Mouse (Mus musculus) adrenal gland, postnatal 4 days (tissue): ENCODE data around the gene Kcna1. TPM values are rescaled to one million over a fixed set of nuclear protein-coding genes. Genes with fewer than 3 reads are reported as not detected.

Source experiments
- DNase-seq, 2 experiments: peaks; one replicate each; pipeline ENCODE4 v3.0.0; 2021 to 2022; ENCODE audit warnings: low spot score in 2 of 2, mixed read lengths in 2 of 2
- total RNA-seq, 2 experiments: library from RNA; stranded (reverse); gene quantifications; 2 replicates each; pipeline ENCODE4 v1.2.3; 2021

Gene Kcna1
- total RNA-seq, 2 experiments from 2014 or later = 2.8 to 3.5 TPM

DNA sequence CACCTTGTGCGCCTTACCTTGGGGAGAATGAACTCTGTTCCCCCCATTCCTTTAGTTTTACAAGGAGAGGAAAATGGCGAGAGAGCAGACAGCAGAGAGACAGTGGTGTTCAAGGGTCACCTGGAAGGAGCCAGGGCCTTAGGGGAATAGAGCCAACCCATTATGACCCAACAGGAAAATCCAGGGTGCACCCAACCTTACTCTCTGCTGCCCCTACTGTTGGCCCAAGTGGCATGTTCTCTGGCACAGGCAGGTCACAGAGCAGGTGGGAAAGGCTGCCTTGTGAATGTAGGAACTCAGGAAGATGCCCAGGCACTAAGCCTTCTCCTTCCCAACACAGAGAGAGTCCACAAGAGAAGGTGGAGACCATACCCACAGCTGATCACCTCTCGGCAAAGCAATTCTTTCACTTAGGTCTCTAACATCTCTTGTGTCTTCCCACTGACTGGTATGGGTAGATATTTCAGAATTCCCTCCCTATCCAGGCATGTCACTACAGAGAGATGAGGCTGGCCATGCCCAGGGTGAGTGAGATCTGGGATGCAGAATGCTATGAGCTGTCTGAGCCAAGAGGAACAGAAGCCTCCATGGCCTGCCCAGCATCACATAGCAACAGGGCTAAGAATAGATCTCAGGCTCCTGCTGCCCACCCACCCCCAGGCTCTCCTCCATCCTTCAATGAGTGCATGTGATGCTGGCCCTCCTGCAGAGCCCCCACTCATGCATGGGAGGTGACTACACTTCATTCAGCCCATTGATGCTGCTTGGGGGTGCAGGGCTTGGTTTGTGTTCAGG lies 46.8 kb downstream of the Kcna1 start:
- DNase-seq = no peak

DNA sequence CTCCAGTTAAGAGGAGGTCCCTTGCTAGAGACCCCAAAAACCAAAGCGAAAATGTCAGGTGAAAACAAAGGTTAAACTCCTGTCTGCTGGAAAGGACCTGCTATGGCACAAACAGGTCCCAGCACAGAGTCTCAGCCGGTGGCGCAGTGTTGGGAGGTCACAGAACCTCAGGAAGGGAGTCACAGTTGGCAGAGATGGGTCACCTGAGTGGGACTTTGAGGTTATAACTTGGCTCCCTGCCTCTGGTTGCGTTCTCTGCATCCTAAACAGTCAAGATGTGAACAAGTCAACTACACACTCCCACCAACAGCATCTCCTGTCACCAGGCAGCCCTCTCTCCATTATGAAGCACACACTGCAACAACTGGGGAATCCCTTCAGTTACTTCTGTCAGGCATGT lies 48.4 kb downstream of the Kcna1 start:
- no peak for DNase-seq

DNA sequence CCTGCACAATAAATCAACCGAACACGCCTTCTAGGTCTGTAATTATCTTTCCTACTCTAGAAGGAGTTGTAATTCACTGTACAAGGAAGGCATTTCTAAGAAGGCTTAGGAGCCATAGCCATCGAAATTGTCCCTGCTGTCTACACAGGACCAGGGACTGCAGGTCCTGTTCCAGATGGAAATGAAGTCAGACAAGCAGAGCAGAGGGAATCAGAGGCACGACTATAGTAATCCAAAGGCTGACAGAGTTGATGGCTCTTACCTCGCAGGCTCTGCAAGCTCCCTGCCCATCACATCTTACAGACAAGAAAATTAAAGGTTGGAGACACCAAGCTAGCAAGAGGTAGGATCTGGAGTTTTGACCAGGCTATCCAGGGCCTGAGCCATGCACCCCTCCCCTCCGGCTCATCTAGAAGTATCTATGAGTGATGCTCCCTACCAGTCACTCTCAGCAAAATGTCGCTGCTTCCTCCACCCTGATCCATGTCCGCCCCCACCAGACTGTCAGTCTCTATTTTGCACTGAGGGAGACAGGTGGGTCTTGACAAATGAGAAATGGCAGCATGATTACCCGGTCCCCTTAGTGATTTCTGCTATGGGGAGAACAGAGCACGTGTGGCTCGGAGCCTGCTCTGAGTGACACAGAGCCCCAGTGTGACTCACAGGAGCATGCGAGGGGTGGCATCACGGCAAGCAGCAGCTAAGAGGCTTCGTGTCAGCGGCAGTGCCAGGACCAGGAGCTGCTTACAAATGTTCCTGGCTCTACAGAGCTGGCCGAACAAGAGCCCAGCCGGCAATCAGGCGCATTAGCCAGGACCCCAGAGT lies 50.2 kb downstream of the Kcna1 start:
- no peak for DNase-seq

DNA sequence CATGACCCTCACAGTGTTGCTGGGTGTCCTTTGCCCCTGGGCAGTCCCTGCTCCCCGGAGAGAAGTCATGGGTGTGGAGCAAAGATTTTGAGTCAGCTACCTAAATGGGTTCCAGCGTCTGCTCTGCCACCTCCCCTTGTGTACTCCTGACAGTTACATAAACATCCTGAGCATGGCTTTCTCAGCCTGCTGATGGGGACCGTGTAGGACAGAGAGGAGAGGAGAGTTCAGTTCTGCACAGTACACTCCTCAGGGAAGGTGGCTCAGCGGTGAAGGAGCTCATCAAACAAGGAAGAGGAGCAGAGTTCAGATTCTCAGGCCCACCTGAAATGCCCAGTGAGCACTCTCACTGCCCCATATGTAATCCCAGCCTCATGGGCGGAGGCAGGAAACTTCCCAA lies 51.1 kb downstream of the Kcna1 start:
- DNase-seq = no peak

DNA sequence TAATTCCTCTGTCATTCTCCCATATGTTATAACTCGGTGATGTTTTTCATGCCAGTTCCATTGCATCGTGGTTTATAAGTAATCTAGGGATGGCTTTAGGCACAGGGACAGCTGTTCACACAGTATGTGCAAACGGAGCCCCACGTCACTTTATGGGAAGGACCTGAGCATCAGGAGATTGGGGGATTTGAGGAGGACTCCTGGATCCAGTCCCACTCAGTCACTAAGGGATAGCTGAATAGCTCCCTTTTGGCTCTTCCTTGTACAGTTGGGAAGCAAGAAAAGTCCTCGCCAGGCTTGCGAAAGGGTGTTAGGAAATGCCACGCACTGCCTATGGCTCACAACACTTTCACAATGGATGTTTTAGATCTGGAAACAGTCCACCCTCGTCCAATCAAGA lies 51.8 kb downstream of the Kcna1 start:
- DNase-seq = no peak

DNA sequence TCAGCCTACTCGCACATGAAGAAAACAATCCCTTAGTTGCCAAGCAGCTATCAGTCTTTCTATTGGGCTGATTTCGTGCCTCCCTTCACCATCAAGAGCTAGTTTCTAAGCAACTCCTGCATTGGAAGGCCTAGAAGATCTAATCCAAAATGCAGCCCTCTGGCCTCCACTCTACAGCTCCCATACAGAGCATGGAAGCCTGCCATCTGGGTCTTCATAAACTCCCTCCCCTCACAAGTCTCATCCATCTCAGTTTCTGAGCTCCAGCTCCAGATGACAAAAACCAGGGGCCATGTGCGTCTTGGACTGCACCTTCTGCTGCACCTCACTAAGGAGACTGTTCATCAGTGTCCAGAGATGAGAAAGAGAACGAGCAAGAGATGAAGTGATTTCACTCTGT lies 52.8 kb downstream of the Kcna1 start:
- no peak for DNase-seq

Other genes with a start within 250 kb of the Kcna1 start
- gene Kcna5, start 111.0 kb downstream of the Kcna1 start, total RNA-seq = 1 to 10 TPM; 6.3 to 6.8 TPM
- gene Kcna6, start 94.3 kb upstream of the Kcna1 start, total RNA-seq = 1 to 10 TPM; 7.3 to 7.6 TPM
- 100 to 1,000 TPM; 176 to 196 TPM for gene Ndufa9, start 202.8 kb upstream of the Kcna1 start, total RNA-seq
- gene Akap3, start 206.7 kb upstream of the Kcna1 start, total RNA-seq = not detected